Mouse (Mus musculus): ENCODE data around the gene Apmap. TPM values are rescaled to one million over a fixed set of nuclear protein-coding genes. Genes with fewer than 3 reads are reported as not detected.
"Not testable (repeated sequence)": the region's sequence is repeated elsewhere in the genome, so short reads cannot be mapped to it uniquely, and the experiment has no call there.

The Apmap gene
- polyA plus RNA-seq, 1 experiment from 2014 or later, result 24.4 TPM

GRCm38 (mm10) chr2:150567051-150567450 lies 41.3 kb downstream of the Apmap start:
- 49% methylated on average over 2 of the region's 2 CpGs for WGBS

GRCm38 (mm10) chr2:150558568-150558967 lies 49.8 kb downstream of the Apmap start:
- 57% methylated on average over 3 of the region's 3 CpGs for WGBS
- Histone ChIP-seq H3K9me3 (ENCODE audit: control insufficient read depth) (no peaks in the 10 kb centered on the region), H3K4me1 (replicated peaks; ENCODE audit: control insufficient read depth, insufficient read depth, low read length) (no peaks in the 10 kb centered on the region), H3K27me3 (replicated peaks; ENCODE audit: control insufficient read depth, insufficient read depth, low read length) (no peaks in the 10 kb centered on the region), H3K9ac (ENCODE audit: low read depth, low read length) (no peak overlapping the region), H3K36me3 (ENCODE audit: control insufficient read depth, insufficient read depth) (no peaks in the 10 kb centered on the region), H3K4me3 (ENCODE audit: low read depth, low read length) (no peak overlapping the region), H3K4me2 (replicated peaks; ENCODE audit: low read depth) (no peak overlapping the region), H3K27ac (ENCODE audit: low read depth, low read length) (no peak overlapping the region)
- no peak for ATAC-seq
- peak; percentile 71 for TF ChIP-seq CTCF (IDR thresholded peaks at IDR 0.05; ENCODE audit: low read depth)

More at GRCm38 (mm10) chr2:150567051-150567450, 41.3 kb downstream of the Apmap start:
- Histone ChIP-seq H3K9ac (ENCODE audit: low read depth, low read length) (no peak overlapping the region), H3K27ac (ENCODE audit: low read depth, low read length) (no peak overlapping the region), H3K4me3 (ENCODE audit: low read depth, low read length) (no peak overlapping the region), H3K4me1 (replicated peaks; ENCODE audit: control insufficient read depth, insufficient read depth, low read length) (no peaks in the 10 kb centered on the region), H3K36me3 (ENCODE audit: control insufficient read depth, insufficient read depth) (no peaks in the 10 kb centered on the region), H3K4me2 (replicated peaks; ENCODE audit: low read depth) (no peak overlapping the region), H3K27me3 (replicated peaks; ENCODE audit: control insufficient read depth, insufficient read depth, low read length) (no peaks in the 10 kb centered on the region), H3K9me3 (ENCODE audit: control insufficient read depth) (no peaks in the 10 kb centered on the region)
- no peak for TF ChIP-seq CTCF (IDR thresholded peaks at IDR 0.05; ENCODE audit: low read depth)
- no peak for ATAC-seq

- not testable (repeated sequence) for H3K27me3 ChIP-seq (replicated peaks; ENCODE audit: control insufficient read depth, insufficient read depth, low read length); H3K27ac ChIP-seq (ENCODE audit: low read depth, low read length); H3K9ac ChIP-seq (ENCODE audit: low read depth, low read length); H3K4me1 ChIP-seq (replicated peaks; ENCODE audit: control insufficient read depth, insufficient read depth, low read length); H3K36me3 ChIP-seq (ENCODE audit: control insufficient read depth, insufficient read depth); H3K9me3 ChIP-seq (ENCODE audit: control insufficient read depth); ATAC-seq; H3K4me3 ChIP-seq (ENCODE audit: low read depth, low read length); H3K4me2 ChIP-seq (replicated peaks; ENCODE audit: low read depth)
- 58% methylated on average over 10 of the region's 10 CpGs for WGBS
These were observed 58.8 kb downstream of the Apmap start for GRCm38 (mm10) chr2:150549576-150549975.

Other genes with a start within 250 kb of the Apmap start
- 1.5 and 1.6 TPM in 2 replicates for gene 3300002I08Rik, start 245.8 kb downstream of the Apmap start, polyA plus RNA-seq (2015; fragmentation: Nextera tagmentation; extraction: Ambion mirVana)
- 1.2 and 1.4 TPM in 2 replicates for gene Zfp442, start 157.1 kb downstream of the Apmap start, polyA plus RNA-seq (2015; fragmentation: Nextera tagmentation; extraction: Ambion mirVana)
- gene Zfp345, start 123.5 kb downstream of the Apmap start, polyA plus RNA-seq (2015; fragmentation: Nextera tagmentation; extraction: Ambion mirVana), result not detected in 2 replicates
- 0.16 TPM in 1 of 2 replicates, not detected in the other for gene Cst7, start 38.2 kb downstream of the Apmap start, polyA plus RNA-seq (2015; fragmentation: Nextera tagmentation; extraction: Ambion mirVana)
- 36.5 and 44.3 TPM in 2 replicates for gene Acss1, start 59.9 kb upstream of the Apmap start, polyA plus RNA-seq (2015; fragmentation: Nextera tagmentation; extraction: Ambion mirVana)
- gene Vsx1, start 80.8 kb upstream of the Apmap start, polyA plus RNA-seq (2015; fragmentation: Nextera tagmentation; extraction: Ambion mirVana), result not detected in 2 replicates
- 8.0 and 8.2 TPM in 2 replicates for gene Entpd6, start 140.5 kb upstream of the Apmap start, polyA plus RNA-seq (2015; fragmentation: Nextera tagmentation; extraction: Ambion mirVana)
- gene Pygb, start 178.2 kb upstream of the Apmap start, polyA plus RNA-seq (2015; fragmentation: Nextera tagmentation; extraction: Ambion mirVana), result 42.3 and 43.7 TPM in 2 replicates